31 mouse cellular contexts compared by ENCODE assay signal in the genomic region with DNA sequence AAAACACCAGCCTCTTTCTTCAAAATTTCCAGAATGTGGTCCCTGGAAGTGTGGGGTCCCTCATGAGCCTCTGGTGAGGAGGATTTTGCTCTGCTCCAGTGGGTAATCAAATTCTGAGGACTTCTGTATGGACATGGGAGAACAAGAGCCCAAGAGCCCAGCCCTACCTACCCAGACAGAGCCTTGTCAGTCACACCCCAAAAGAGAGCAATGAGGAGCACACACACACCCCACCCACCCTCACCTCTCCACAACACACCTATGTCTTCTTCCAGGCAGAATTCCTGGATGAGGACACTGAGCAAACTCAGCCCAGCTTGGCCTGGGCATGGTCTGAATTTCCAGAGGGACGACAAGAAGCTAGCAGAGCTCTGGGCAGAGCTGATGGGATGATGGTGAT. TPM values are rescaled to one million over a fixed set of nuclear protein-coding genes. Genes with fewer than 3 reads are reported as not detected.
"Had no signal": no experiment of that assay in that cellular context is flagged by ENCODE, and none has a peak within 500 bp of the region (broad histone marks: within the 10 kb centered on the region; RNA-seq: fewer than 3 reads in every experiment).

No protein-coding gene starts in this region.

- ATAC-seq: liver, embryonic 12.5 days; midbrain, embryonic 13.5 days; midbrain, embryonic 16.5 days had no signal

- H3K36me3 ChIP-seq: limb, embryonic 13.5 days; liver, embryonic 12.5 days; liver, embryonic 15.5 days; lung, embryonic 15.5 days; midbrain, embryonic 10.5 days; midbrain, embryonic 13.5 days; neural tube, embryonic 13.5 days had no signal

- H3K9ac ChIP-seq: limb, embryonic 13.5 days; liver, embryonic 12.5 days; liver, embryonic 15.5 days; lung, embryonic 15.5 days; midbrain, embryonic 13.5 days; neural tube, embryonic 13.5 days had no signal

- H3K9me3 ChIP-seq: limb, embryonic 13.5 days; liver, embryonic 12.5 days; liver, embryonic 15.5 days; lung, embryonic 15.5 days; megakaryocyte, embryonic 14.5 days; midbrain, embryonic 10.5 days; midbrain, embryonic 13.5 days; neural tube, embryonic 13.5 days had no signal

- H3K4me1 ChIP-seq: liver, embryonic 12.5 days; liver, embryonic 15.5 days; midbrain, embryonic 10.5 days; midbrain, embryonic 13.5 days; neural tube, embryonic 13.5 days had no signal

- H3K4me2 ChIP-seq: limb, embryonic 13.5 days; liver, embryonic 12.5 days; liver, embryonic 15.5 days; lung, embryonic 15.5 days; midbrain, embryonic 13.5 days; neural tube, embryonic 13.5 days had no signal

- H3K27me3 ChIP-seq: lung, embryonic 15.5 days; neural tube, embryonic 13.5 days had no signal

- DNase-seq: kidney, adult 9 months; kidney, postnatal 25 days; layer of hippocampus, adult 9-11 months; liver; lung, adult 18-20 months; lung, postnatal 10 days; lung, postnatal 36 days; retina, postnatal 1 day; thymus, adult 18-20 months; thymus, postnatal 36 days had no signal

- H3K4me3 ChIP-seq: layer of hippocampus, adult 2 months; limb, embryonic 13.5 days; liver, embryonic 12.5 days; liver, embryonic 15.5 days; lung, embryonic 15.5 days; megakaryocyte, embryonic 14.5 days; midbrain, embryonic 10.5 days; midbrain, embryonic 13.5 days; myocyte; neural tube, embryonic 13.5 days had no signal

- H3K27ac ChIP-seq: kidney, postnatal 0 days; layer of hippocampus, adult 2 months; limb, embryonic 13.5 days; liver, embryonic 12.5 days; liver, embryonic 15.5 days; lung, embryonic 15.5 days; midbrain, embryonic 10.5 days; midbrain, embryonic 13.5 days; neural tube, embryonic 13.5 days; stomach, postnatal 0 days had no signal

RNA-seq across cellular contexts. Expression of gene Actrt2, which starts 38.8 kb away (rescaled TPM):
- total RNA-seq: layer of hippocampus, adult 2 months; layer of hippocampus, postnatal 25 days; left cerebral cortex, adult 18-20 months; left cerebral cortex, postnatal 25 days; monocyte, adult 5-6 weeks; neutrophil, adult 5-6 weeks had no signal
- polyA plus RNA-seq: kidney, postnatal 0 days; large intestine, adult 2 months; limb, embryonic 13.5 days; liver, embryonic 12.5 days; liver, embryonic 15.5 days; lung, embryonic 15.5 days; midbrain, embryonic 10.5 days; midbrain, embryonic 13.5 days; midbrain, embryonic 16.5 days; myocyte; neural tube, embryonic 13.5 days; stomach, embryonic 14.5 days; stomach, postnatal 0 days; urinary bladder, adult 2 months had no signal
